Mouse (Mus musculus): ENCODE results near the gene Pias3. TPM values are rescaled to one million over a fixed set of nuclear protein-coding genes. Genes with fewer than 3 reads are reported as not detected.
"Not testable (repeated sequence)": the region's sequence is repeated elsewhere in the genome, so short reads cannot be mapped to it uniquely, and the experiment has no call there.

The Pias3 gene
- total RNA-seq, 2 experiments from 2014 or later = 23.4 to 24.5 TPM

GRCm38 (mm10) chr3:96684151-96684821, 11.9 kb upstream of the Pias3 start:
- intact Hi-C loops (cut with DNase I) = no loop called here

GRCm38 (mm10) chr3:96684822-96685156, 11.4 kb upstream of the Pias3 start:
- DNase-seq (ENCODE audit: low spot score in 2 of 2) = no peak
- intact Hi-C loops (cut with DNase I) = no loop called here

More at GRCm38 (mm10) chr3:96684151-96684821, 11.9 kb upstream of the Pias3 start:
- DNase-seq (ENCODE audit: low spot score in 2 of 2) = no peak

GRCm38 (mm10) chr3:96686057-96686456, 10.1 kb upstream of the Pias3 start:
- intact Hi-C loops (cut with DNase I); DNase-seq (ENCODE audit: low spot score in 2 of 2): not testable (repeated sequence)

- no peak for DNase-seq (ENCODE audit: low spot score in 2 of 2)
- intact Hi-C loops (cut with DNase I) = no loop called here
These were observed 7.3 kb upstream of the Pias3 start for GRCm38 (mm10) chr3:96688854-96689253.

- intact Hi-C loops (cut with DNase I) = no loop called here
- no peak for DNase-seq (ENCODE audit: low spot score in 2 of 2)
These were observed 5.9 kb upstream of the Pias3 start for GRCm38 (mm10) chr3:96690298-96690697.

GRCm38 (mm10) chr3:96692506-96692905, 3.7 kb upstream of the Pias3 start:
- no peak for DNase-seq (ENCODE audit: low spot score in 2 of 2)
- intact Hi-C loops (cut with DNase I) = no loop called here

GRCm38 (mm10) chr3:96693579-96693978, 2.6 kb upstream of the Pias3 start:
- intact Hi-C loops (cut with DNase I) = no loop called here
- DNase-seq (ENCODE audit: low spot score in 2 of 2) = no peak

GRCm38 (mm10) chr3:96696766-96697732, 865 bp downstream of the Pias3 start:
- intact Hi-C loops (cut with DNase I) = no loop called here

GRCm38 (mm10) chr3:96698993-96699690, 3.0 kb downstream of the Pias3 start:
- peak in 1 of 2 experiments; percentile 48 for DNase-seq (ENCODE audit: low spot score in 2 of 2)
- intact Hi-C loops (cut with DNase I) = no loop called here

More at GRCm38 (mm10) chr3:96696766-96697732, 865 bp downstream of the Pias3 start:
- DNase-seq (ENCODE audit: low spot score in 2 of 2) = peak; percentile 77 to 82

- DNase-seq (ENCODE audit: low spot score in 2 of 2) = no peak
- intact Hi-C loops (cut with DNase I) = no loop called here
These were observed 4.2 kb downstream of the Pias3 start for GRCm38 (mm10) chr3:96700376-96700775.

- DNase-seq (ENCODE audit: low spot score in 2 of 2) = no peak
- intact Hi-C loops (cut with DNase I) = no loop called here
These were observed 4.8 kb downstream of the Pias3 start for GRCm38 (mm10) chr3:96701003-96701402.

- DNase-seq (ENCODE audit: low spot score in 2 of 2) = no peak
- intact Hi-C loops (cut with DNase I) = no loop called here
These were observed 8.6 kb downstream of the Pias3 start for GRCm38 (mm10) chr3:96704778-96705177.

GRCm38 (mm10) chr3:96706217-96706616, 10.0 kb downstream of the Pias3 start:
- intact Hi-C loops (cut with DNase I) = no loop called here
- DNase-seq (ENCODE audit: low spot score in 2 of 2) = no peak

GRCm38 (mm10) chr3:96706984-96707383, 10.8 kb downstream of the Pias3 start:
- no peak for DNase-seq (ENCODE audit: low spot score in 2 of 2)
- intact Hi-C loops (cut with DNase I) = no loop called here

- intact Hi-C loops (cut with DNase I) = loop anchor here (2.0 kb wide), 1 partner anchor 161 kb away; no protein-coding TSS in a partner anchor
- DNase-seq (ENCODE audit: low spot score in 2 of 2) = peak; percentile 83 to 88
These were observed 11.9 kb downstream of the Pias3 start, which contains the start of gene Nudt17 for GRCm38 (mm10) chr3:96707903-96708683. TSS of gene Nudt17 (minus strand) at chr3:96708562.

GRCm38 (mm10) chr3:96708684-96709064, 12.5 kb downstream of the Pias3 start:
- intact Hi-C loops (cut with DNase I) = loop anchor here (2.0 kb wide), 1 partner anchor 162 kb away; no protein-coding TSS in a partner anchor
- DNase-seq (ENCODE audit: low spot score in 2 of 2) = no peak

- intact Hi-C loops (cut with DNase I) = no loop called here
- DNase-seq (ENCODE audit: low spot score in 2 of 2) = no peak
These were observed 18.1 kb downstream of the Pias3 start for GRCm38 (mm10) chr3:96714286-96714685.

GRCm38 (mm10) chr3:96715854-96716253, 19.7 kb downstream of the Pias3 start:
- intact Hi-C loops (cut with DNase I) = no loop called here
- no peak for DNase-seq (ENCODE audit: low spot score in 2 of 2)

- DNase-seq (ENCODE audit: low spot score in 2 of 2) = peak in 1 of 2 experiments; percentile 43
- intact Hi-C loops (cut with DNase I) = no loop called here
These were observed 23.0 kb downstream of the Pias3 start for GRCm38 (mm10) chr3:96719173-96719572.

Data from left cerebral cortex, postnatal 25 days (tissue).